Mouse (Mus musculus) frontal cortex, adult (tissue): ENCODE measurements around the gene 1700001O22Rik.

Source experiments
- ATAC-seq: cut with Nextera tagmentation; 2 replicates; pipeline ENCODE4 v1.9.2; 2017; ENCODE audit warnings: mild to moderate bottlenecking, moderate library complexity, mixed read lengths; ENCODE audit not compliant: low TSS enrichment

Gene 1700001O22Rik

GRCm38 (mm10) chr2:30753219-30753618 is 50.2 kb downstream of the 1700001O22Rik start:
- ATAC-seq = no peak

GRCm38 (mm10) chr2:30752471-30752870 is 51.0 kb downstream of the 1700001O22Rik start:
- no peak for ATAC-seq

GRCm38 (mm10) chr2:30750025-30750424 is 53.4 kb downstream of the 1700001O22Rik start:
- peak; percentile 52; the same call in 1 of the 2 replicates for ATAC-seq

DNA sequence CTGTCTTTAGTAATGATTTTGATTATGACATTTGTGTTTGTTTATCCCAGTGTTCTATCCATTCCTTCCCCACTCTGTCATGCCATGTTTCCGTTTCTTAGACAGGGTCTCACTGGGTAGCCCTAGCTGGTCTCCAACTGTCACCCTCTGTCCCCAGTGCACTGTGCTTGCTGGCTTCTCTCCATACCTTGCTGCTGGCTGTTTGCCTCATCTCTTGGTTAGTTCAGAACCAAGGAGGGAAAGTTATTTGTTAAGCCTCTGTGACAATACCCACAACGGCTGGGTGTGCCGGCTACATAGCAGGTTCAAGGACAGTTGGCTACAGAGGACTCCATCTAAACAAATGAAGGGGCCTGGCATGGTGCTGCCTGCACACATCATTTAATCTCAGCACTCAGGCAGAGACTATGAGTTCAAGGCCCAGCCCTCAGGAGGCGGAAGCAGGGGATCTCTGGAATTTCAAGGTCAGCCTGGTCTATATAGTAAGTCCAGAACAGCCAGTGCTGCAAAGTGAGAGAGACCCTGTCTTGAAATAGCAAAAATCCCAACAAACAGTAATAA is 55.8 kb downstream of the 1700001O22Rik start:
- ATAC-seq = no peak
